Mouse (Mus musculus) MEL (cell line): ENCODE data around the gene Drp2. TPM values are rescaled to one million over a fixed set of nuclear protein-coding genes. Genes with fewer than 3 reads are reported as not detected.

ENCODE experiments used
- DNase-seq: peaks from one replicate; pipeline ENCODE4 v3.0.0; 2011; ENCODE audit warnings: low read depth, low spot score
- H3K27ac ChIP-seq: 2 replicates; pipeline ENCODE4 v1.5.1; 2012; ENCODE audit warnings: low read depth, mild to moderate bottlenecking, control low read depth, low read length, moderate library complexity; ENCODE audit not compliant: control insufficient read depth
- H3K27me3 ChIP-seq, 2 experiments: fragments of 150-350 bp in 1 of 2; sonication (generic) in 1 of 2; 2 replicates each; pipeline ENCODE4 v1.6.1; 2012; ENCODE audit warnings: low read length in 2 of 2, mild to moderate bottlenecking in 2 of 2, improper control_type of control experiment in 1 of 2, moderate library complexity in 1 of 2; ENCODE audit not compliant: insufficient read depth in 2 of 2, control insufficient read depth in 1 of 2
- H3K36me3 ChIP-seq, 2 experiments: 2 replicates each; pipeline ENCODE4 v1.6.1; 2012 to 2014; ENCODE audit warnings: low read length in 2 of 2, improper control_type of control experiment in 1 of 2, inconsistent platforms in 1 of 2, mild to moderate bottlenecking in 1 of 2; ENCODE audit not compliant: insufficient read depth in 2 of 2, control insufficient read depth in 1 of 2
- H3K4me1 ChIP-seq, 2 experiments: fragments of 150-350 bp in 1 of 2; sonication (generic) in 1 of 2; 2 replicates each; pipeline ENCODE4 v1.6.1; 2012; ENCODE audit warnings: low read length in 2 of 2, improper control_type of control experiment in 1 of 2, mild to moderate bottlenecking in 1 of 2; ENCODE audit not compliant: insufficient read depth in 2 of 2, control insufficient read depth in 1 of 2
- H3K4me3 ChIP-seq, 2 experiments: fragments of 150-350 bp in 1 of 2; sonication (generic) in 1 of 2; 2 replicates each; pipeline ENCODE4 v1.5.1; 2012; ENCODE audit warnings: low read depth in 2 of 2, low read length in 2 of 2, mild to moderate bottlenecking in 2 of 2, moderate library complexity in 2 of 2, control low read depth in 1 of 2, improper control_type of control experiment in 1 of 2; ENCODE audit not compliant: control insufficient read depth in 1 of 2, insufficient read depth in 1 of 2
- H3K79me2 ChIP-seq: 2 replicates; pipeline ENCODE4 v1.6.1; 2012; ENCODE audit warnings: mild to moderate bottlenecking, low read length, moderate library complexity; ENCODE audit not compliant: control insufficient read depth, poor library complexity, insufficient read depth
- H3K9ac ChIP-seq: 2 replicates; pipeline ENCODE4 v1.6.1; 2012; ENCODE audit warnings: low read depth, mild to moderate bottlenecking, control low read depth, low read length, moderate library complexity; ENCODE audit not compliant: control insufficient read depth, poor library complexity, severe bottlenecking
- H3K9me3 ChIP-seq: fragments of 150-350 bp; sonication (generic); replicated peaks from 2 replicates; pipeline ENCODE4 v1.6.1; 2012; ENCODE audit warnings: mild to moderate bottlenecking, low read length, improper control_type of control experiment, moderate library complexity; ENCODE audit not compliant: insufficient read depth
- BHLHE40 ChIP-seq: IDR thresholded peaks from 2 replicates; pipeline ENCODE4 v1.6.1; 2012; ENCODE audit warnings: low read depth, mild to moderate bottlenecking, inconsistent platforms, low read length, improper control_type of control experiment, borderline replicate concordance
- CHD1 ChIP-seq: IDR thresholded peaks from 2 replicates; pipeline ENCODE4 v1.6.1; 2012; ENCODE audit warnings: low read depth, mild to moderate bottlenecking, inconsistent platforms, low read length, improper control_type of control experiment
- CHD2 ChIP-seq: IDR thresholded peaks from 2 replicates; pipeline ENCODE4 v1.6.1; 2011; ENCODE audit warnings: low read length, improper control_type of control experiment
- CTCF ChIP-seq, 3 experiments: IDR thresholded peaks in 2 of 3; conservative IDR thresholded peaks in 1 of 3; 2 replicates each; pipeline ENCODE4 v1.5.1; 2011 to 2012; ENCODE audit warnings: low read length in 3 of 3, low read depth in 2 of 3, mild to moderate bottlenecking in 2 of 3, improper control_type of control experiment in 1 of 3, inconsistent platforms in 1 of 3, mixed read lengths in 1 of 3, moderate library complexity in 1 of 3; ENCODE audit not compliant: control insufficient read depth in 1 of 3, insufficient read depth in 1 of 3, poor library complexity in 1 of 3, severe bottlenecking in 1 of 3
- E2F4 ChIP-seq: IDR thresholded peaks from 2 replicates; pipeline ENCODE4 v1.6.1; 2011; ENCODE audit warnings: low read depth, low read length, improper control_type of control experiment, borderline replicate concordance
- EP300 ChIP-seq, 2 experiments: IDR thresholded peaks; 2 replicates each; pipeline ENCODE4 v1.6.1; 2011; ENCODE audit warnings: improper control_type of control experiment in 2 of 2, low read length in 2 of 2, low read depth in 1 of 2, mild to moderate bottlenecking in 1 of 2
- ETS1 ChIP-seq: IDR thresholded peaks from 2 replicates; pipeline ENCODE4 v1.6.1; 2012; ENCODE audit warnings: low read depth, mild to moderate bottlenecking, inconsistent platforms, low read length, improper control_type of control experiment, moderate library complexity
- GATA1 ChIP-seq: IDR thresholded peaks from 2 replicates; pipeline ENCODE4 v1.6.1; 2011; ENCODE audit warnings: low read depth, low read length, improper control_type of control experiment
- HCFC1 ChIP-seq: IDR thresholded peaks from 2 replicates; pipeline ENCODE4 v1.6.1; 2012; ENCODE audit warnings: low read depth, mild to moderate bottlenecking, inconsistent platforms, low read length, improper control_type of control experiment, moderate library complexity
- JUND ChIP-seq: IDR thresholded peaks from 2 replicates; pipeline ENCODE4 v1.6.1; 2011; ENCODE audit warnings: low read depth, mild to moderate bottlenecking, improper control_type of control experiment, low read length
- KAT2A ChIP-seq: conservative IDR thresholded peaks from 2 replicates; pipeline ENCODE4 v1.6.1; 2012; ENCODE audit warnings: low read depth, low read length, improper control_type of control experiment, inconsistent platforms
- MAZ ChIP-seq: IDR thresholded peaks from 2 replicates; pipeline ENCODE4 v1.6.1; 2012; ENCODE audit warnings: low read depth, mild to moderate bottlenecking, inconsistent platforms, low read length, improper control_type of control experiment
- MEF2A ChIP-seq: IDR thresholded peaks from 2 replicates; pipeline ENCODE4 v1.6.1; 2014; ENCODE audit warnings: low read depth, mild to moderate bottlenecking, inconsistent platforms, low read length, improper control_type of control experiment; ENCODE audit not compliant: poor library complexity, insufficient replicate concordance, severe bottlenecking; ENCODE audit errors: extremely low read depth
- MXI1 ChIP-seq: IDR thresholded peaks from 2 replicates; pipeline ENCODE4 v1.6.1; 2011; ENCODE audit warnings: mild to moderate bottlenecking, low read depth, low read length, improper control_type of control experiment
- MYB ChIP-seq: IDR thresholded peaks from 2 replicates; pipeline ENCODE4 v1.6.1; 2011; ENCODE audit warnings: mild to moderate bottlenecking, low read depth, low read length, improper control_type of control experiment
- MYC ChIP-seq: IDR thresholded peaks from 2 replicates; pipeline ENCODE4 v1.6.1; 2011; ENCODE audit warnings: low read depth, mild to moderate bottlenecking, low read length, improper control_type of control experiment, moderate library complexity
- NELFE ChIP-seq: IDR thresholded peaks from 2 replicates; pipeline ENCODE4 v1.6.1; 2011; ENCODE audit warnings: low read depth, low read length, improper control_type of control experiment
- POLR2A ChIP-seq, 2 experiments: IDR thresholded peaks; 2 replicates each; pipeline ENCODE4 v1.6.1; 2011 to 2012; ENCODE audit warnings: low read length in 2 of 2, mild to moderate bottlenecking in 2 of 2, control low read depth in 1 of 2, improper control_type of control experiment in 1 of 2, low read depth in 1 of 2, moderate library complexity in 1 of 2; ENCODE audit not compliant: control insufficient read depth in 1 of 2, insufficient read depth in 1 of 2, poor library complexity in 1 of 2
- POLR2AphosphoS2 ChIP-seq: IDR thresholded peaks from 2 replicates; pipeline ENCODE4 v1.6.1; 2011; ENCODE audit warnings: low read length, improper control_type of control experiment
- POLR2AphosphoS5 ChIP-seq: IDR thresholded peaks from 2 replicates; pipeline ENCODE4 v1.6.1; 2012; ENCODE audit warnings: low read depth, borderline replicate concordance, mild to moderate bottlenecking, inconsistent platforms, low read length, moderate library complexity, mixed read lengths
- RAD21 ChIP-seq: IDR thresholded peaks from 2 replicates; pipeline ENCODE4 v1.6.1; 2011; ENCODE audit warnings: mild to moderate bottlenecking, low read depth, low read length, improper control_type of control experiment
- RCOR1 ChIP-seq: IDR thresholded peaks from 2 replicates; pipeline ENCODE4 v1.6.1; 2012; ENCODE audit warnings: low read depth, mild to moderate bottlenecking, inconsistent platforms, low read length, improper control_type of control experiment
- SIN3A ChIP-seq: IDR thresholded peaks from 2 replicates; pipeline ENCODE4 v1.6.1; 2012; ENCODE audit warnings: low read length, improper control_type of control experiment, inconsistent platforms
- SMC3 ChIP-seq: IDR thresholded peaks from 2 replicates; pipeline ENCODE4 v1.6.1; 2011; ENCODE audit warnings: low read depth, low read length, improper control_type of control experiment
- TAL1 ChIP-seq: IDR thresholded peaks from 2 replicates; pipeline ENCODE4 v1.6.1; 2012; ENCODE audit warnings: mild to moderate bottlenecking, inconsistent platforms, low read length, moderate library complexity, mixed read lengths
- TBP ChIP-seq: IDR thresholded peaks from 2 replicates; pipeline ENCODE4 v1.8.0; 2011; ENCODE audit warnings: low read depth, low read length, improper control_type of control experiment
- TCF12 ChIP-seq: IDR thresholded peaks from 2 replicates; pipeline ENCODE4 v1.6.1; 2014; ENCODE audit warnings: low read depth, mild to moderate bottlenecking, inconsistent platforms, low read length, improper control_type of control experiment, moderate library complexity
- USF1 ChIP-seq: IDR thresholded peaks from 2 replicates; pipeline ENCODE4 v1.6.1; 2014; ENCODE audit warnings: low read depth, mild to moderate bottlenecking, inconsistent platforms, low read length, improper control_type of control experiment, moderate library complexity
- USF2 ChIP-seq, 2 experiments: IDR thresholded peaks; 2 replicates each; pipeline ENCODE4 v1.6.1; 2011 to 2012; ENCODE audit warnings: improper control_type of control experiment in 2 of 2, low read length in 2 of 2, borderline replicate concordance in 1 of 2, inconsistent platforms in 1 of 2, low read depth in 1 of 2, mild to moderate bottlenecking in 1 of 2; ENCODE audit not compliant: insufficient read depth in 1 of 2
- ZC3H11A ChIP-seq: IDR thresholded peaks from 2 replicates; pipeline ENCODE4 v1.6.1; 2012; ENCODE audit warnings: low read depth, mild to moderate bottlenecking, inconsistent platforms, low read length, improper control_type of control experiment
- ZKSCAN1 ChIP-seq: IDR thresholded peaks from 2 replicates; pipeline ENCODE4 v1.6.1; 2012; ENCODE audit warnings: low read depth, mild to moderate bottlenecking, inconsistent platforms, low read length, improper control_type of control experiment, moderate library complexity
- ZMIZ1 ChIP-seq: IDR thresholded peaks from 2 replicates; pipeline ENCODE4 v1.6.1; 2012; ENCODE audit warnings: low read depth, mild to moderate bottlenecking, inconsistent platforms, low read length, improper control_type of control experiment, moderate library complexity
- ZNF384 ChIP-seq: IDR thresholded peaks from 2 replicates; pipeline ENCODE4 v1.6.1; 2012; ENCODE audit warnings: low read depth, mild to moderate bottlenecking, inconsistent platforms, low read length, improper control_type of control experiment
- polyA plus RNA-seq, 2 experiments: library from polyadenylated mRNA; stranded (reverse) in 1 of 2; unstranded in 1 of 2; fragments of >175 nt in 1 of 2; fragments of >200 nt in 1 of 2; gene quantifications; 2 replicates each; pipeline versions ENCODE4 v1.2.1 to v1.2.4; 2012; ENCODE audit warnings: low replicate concordance in 2 of 2, low read depth in 1 of 2; ENCODE audit not compliant: insufficient read length in 2 of 2, insufficient read depth in 1 of 2, missing spikeins in 1 of 2
- total RNA-seq: library from RNA; depleted of rRNA; stranded (reverse); fragments of 300-350 nt; gene quantifications from 2 replicates; pipeline ENCODE4 v1.2.3, GENCODE M21; 2012

Gene Drp2
- total and polyA plus RNA-seq, 3 experiments, result 0.39 to 1.6 TPM; not detected in 1

DNA sequence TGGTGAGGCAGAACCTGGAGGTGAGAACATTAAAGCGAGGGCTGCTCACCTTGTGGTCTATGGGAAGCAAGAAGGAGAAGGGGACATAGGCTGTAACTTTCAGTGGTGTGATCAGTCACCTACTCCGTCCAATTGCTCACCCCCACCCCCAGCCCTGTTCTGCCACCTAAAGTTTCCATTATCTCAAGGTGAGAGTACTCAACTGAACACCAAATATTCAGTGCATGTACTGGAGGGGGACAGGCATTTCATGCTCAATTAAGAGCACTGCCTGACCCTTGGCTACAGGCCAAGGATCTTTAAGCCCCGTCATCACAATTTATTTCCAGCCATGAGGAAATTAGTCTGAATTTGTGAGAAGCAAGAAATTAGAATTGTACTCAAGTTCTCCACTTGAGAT lies 37.8 kb upstream of the Drp2 start:
- H3K27me3 ChIP-seq, result no peaks in the 10 kb centered on the region
- no peak overlapping the region for H3K4me3 ChIP-seq
- no peak for DNase-seq
- peaks cover 0 to 23% of the 10 kb centered on the region in 2 experiments; a peak in 2 of 4 replicates for H3K36me3 ChIP-seq
- no peaks in the 10 kb centered on the region for H3K79me2 ChIP-seq
- H3K4me1 ChIP-seq, result no peaks in the 10 kb centered on the region
- H3K9ac ChIP-seq, result no peak overlapping the region
- H3K27ac ChIP-seq, result no peak overlapping the region
- no peaks in the 10 kb centered on the region for H3K9me3 ChIP-seq
- no peak for TF ChIP-seq ZKSCAN1
- no peak for TF ChIP-seq MYB
- no peak for TF ChIP-seq MXI1
- no peak for TF ChIP-seq TAL1
- no peak for TF ChIP-seq RCOR1
- no peak for TF ChIP-seq KAT2A
- no peak for TF ChIP-seq NELFE
- no peak for TF ChIP-seq POLR2A (IDR thresholded peaks at IDR 0.05; ENCODE audit: control insufficient read depth in 1 of 2, insufficient read depth in 1 of 2, low read depth in 1 of 2, low read length in 2 of 2, poor library complexity in 1 of 2)
- TF ChIP-seq MEF2A, result no peak

DNA sequence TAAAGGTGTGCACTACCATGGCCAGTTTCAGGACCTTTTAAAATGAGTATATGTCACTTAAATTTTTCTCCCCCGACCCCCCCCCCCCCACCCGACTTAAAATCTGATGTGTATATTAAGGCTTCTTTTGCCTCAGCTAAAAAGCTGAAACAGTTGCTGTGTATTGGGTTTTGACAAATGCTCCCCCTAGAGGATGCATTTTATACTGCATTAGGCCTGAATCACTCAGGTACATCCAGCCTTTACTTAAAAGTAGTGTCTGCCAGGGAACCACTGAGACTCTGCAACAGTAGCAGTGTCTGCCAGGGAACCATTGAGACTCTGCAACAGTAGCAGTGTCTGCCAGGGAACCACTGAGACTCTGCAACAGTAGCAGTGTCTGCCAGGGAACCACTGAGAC lies 33.1 kb upstream of the Drp2 start:
- Histone ChIP-seq H3K9me3 (no peaks in the 10 kb centered on the region), H3K9ac (no peak overlapping the region), H3K36me3 (no peaks in the 10 kb centered on the region), H3K4me1 (no peaks in the 10 kb centered on the region), H3K4me3 (no peak overlapping the region), H3K27me3 (no peaks in the 10 kb centered on the region), H3K79me2 (no peaks in the 10 kb centered on the region), H3K27ac (no peak overlapping the region)
- peak; percentile 70 for DNase-seq
- TF ChIP-seq ZMIZ1 (no peak), BHLHE40 (no peak), TAL1 (no peak), RAD21 (peak; percentile 60), GATA1 (no peak), SMC3 (peak; percentile 65), SIN3A (no peak), JUND (no peak), ZKSCAN1 (no peak), CHD2 (no peak), CTCF (IDR thresholded peaks at IDR 0.05 in 2 of 3, conservative IDR thresholded peaks at IDR 0.05 in 1 of 3; ENCODE audit: control insufficient read depth in 1 of 3, insufficient read depth in 1 of 3, low read depth in 2 of 3, low read length in 3 of 3, poor library complexity in 1 of 3, severe bottlenecking in 1 of 3) (peak in 2 of 3 experiments; percentile 72 to 83; a peak in 4 of 6 replicates), TBP (no peak), POLR2AphosphoS2 (no peak), E2F4 (no peak), EP300 (IDR thresholded peaks at IDR 0.05; ENCODE audit: low read depth in 1 of 2, low read length in 2 of 2) (no peak), ZC3H11A (peak; percentile 34), CHD1 (no peak), POLR2AphosphoS5 (no peak), MYC (no peak), MEF2A (no peak), HCFC1 (no peak), USF1 (no peak), ZNF384 (no peak), MAZ (no peak), TCF12 (no peak), USF2 (IDR thresholded peaks at IDR 0.05; ENCODE audit: borderline replicate concordance in 1 of 2, insufficient read depth in 1 of 2, low read depth in 1 of 2, low read length in 2 of 2) (no peak), ETS1 (no peak)
